Mouse (Mus musculus) lung, postnatal 10 days (tissue): ENCODE measurements around the gene Olfr910.

Experiments used
- DNase-seq: peaks from one replicate; pipeline ENCODE4 v3.0.0; 2021

Gene Olfr910

GRCm38 (mm10) chr9:38537549-38537948 lies at the start of gene Olfr910:
Olfr910 (plus strand) TSS chr9:38537849.
- no peak for DNase-seq

- DNase-seq, result no peak
Measured at GRCm38 (mm10) chr9:38495501-38495900, 42.1 kb upstream of the Olfr910 start, which contains the start of gene Olfr907. Olfr907 (plus strand) TSS chr9:38495801.

GRCm38 (mm10) chr9:38512353-38512752 lies 25.3 kb upstream of the Olfr910 start:
- no peak for DNase-seq

- DNase-seq, result no peak
Measured at GRCm38 (mm10) chr9:38521280-38521679, 16.4 kb upstream of the Olfr910 start, which contains the start of gene Olfr911-ps1. Olfr911-ps1 (plus strand) TSS chr9:38521580.

- no peak for DNase-seq
Measured at GRCm38 (mm10) chr9:38579878-38580277, 42.2 kb downstream of the Olfr910 start, which contains the start of gene Olfr912. Olfr912 (plus strand) TSS chr9:38580178.
